Mouse (Mus musculus) CH12.LX (cell line): ENCODE results near the gene Ctnna3. TPM values are rescaled to one million over a fixed set of nuclear protein-coding genes. Genes with fewer than 3 reads are reported as not detected.

Experiments
- DNase-seq: peaks from one replicate; pipeline ENCODE4 v3.0.0-alpha.2; 2013; ENCODE audit errors: extremely low read depth
- H3K27ac ChIP-seq: 2 replicates; pipeline ENCODE4 v1.5.1; 2012; ENCODE audit warnings: low read depth, mild to moderate bottlenecking, control low read depth, moderate library complexity; ENCODE audit not compliant: insufficient read depth
- H3K27me3 ChIP-seq: replicated peaks from 2 replicates; pipeline ENCODE3; 2012; ENCODE audit warnings: inconsistent platforms
- H3K36me3 ChIP-seq, 2 experiments: replicated peaks in 1 of 2; 2 replicates each; pipeline versions ENCODE3 to v1.6.1; 2012; ENCODE audit warnings: inconsistent platforms in 1 of 2, low read length in 1 of 2, mild to moderate bottlenecking in 1 of 2, mixed read lengths in 1 of 2, moderate library complexity in 1 of 2; ENCODE audit not compliant: control insufficient read depth in 1 of 2, insufficient read depth in 1 of 2
- H3K4me1 ChIP-seq, 2 experiments: 2 replicates each; pipeline ENCODE4 v1.6.1; 2012; ENCODE audit warnings: inconsistent platforms in 1 of 2, moderate library complexity in 1 of 2; ENCODE audit not compliant: insufficient read depth in 2 of 2, control insufficient read depth in 1 of 2
- H3K4me2 ChIP-seq: 2 replicates; pipeline ENCODE4 v1.6.1; 2012; ENCODE audit warnings: low read depth, mild to moderate bottlenecking, control low read depth; ENCODE audit not compliant: poor library complexity, insufficient read depth, severe bottlenecking
- H3K4me3 ChIP-seq, 3 experiments: fragments of 150-350 bp in 1 of 3; sonication (generic) in 1 of 3; replicated peaks in 1 of 3; 2 replicates each; pipeline versions ENCODE3 to v1.5.1; 2011 to 2012; ENCODE audit warnings: low read depth in 2 of 3, low read length in 2 of 3, mild to moderate bottlenecking in 2 of 3, moderate library complexity in 2 of 3, control low read depth in 1 of 3, improper control_type of control experiment in 1 of 3, inconsistent platforms in 1 of 3, mixed read lengths in 1 of 3; ENCODE audit not compliant: poor library complexity in 1 of 3
- H3K79me2 ChIP-seq: replicated peaks from 2 replicates; pipeline ENCODE4 v1.6.1; 2012; ENCODE audit warnings: mild to moderate bottlenecking, moderate library complexity; ENCODE audit not compliant: control insufficient read depth, poor library complexity, insufficient read depth, severe bottlenecking; ENCODE audit errors: extremely low read depth
- H3K9ac ChIP-seq: 2 replicates; pipeline ENCODE4 v1.6.1; 2012; ENCODE audit warnings: low read depth, mild to moderate bottlenecking, control low read depth, moderate library complexity; ENCODE audit not compliant: insufficient read depth
- H3K9me3 ChIP-seq: replicated peaks from 2 replicates; pipeline ENCODE3; 2012; ENCODE audit warnings: low read length, inconsistent platforms, mixed read lengths
- CTCF ChIP-seq, 2 experiments: IDR thresholded peaks in 1 of 2; conservative IDR thresholded peaks in 1 of 2; 2 replicates each; pipeline ENCODE4 v1.5.1; 2011 to 2012; ENCODE audit warnings: low read depth in 2 of 2, low read length in 2 of 2, improper control_type of control experiment in 1 of 2, inconsistent platforms in 1 of 2, mild to moderate bottlenecking in 1 of 2, moderate library complexity in 1 of 2
- ELF1 ChIP-seq: IDR thresholded peaks from 2 replicates; pipeline ENCODE4 v1.6.1; 2014; ENCODE audit warnings: low read depth, mild to moderate bottlenecking, inconsistent platforms, low read length, improper control_type of control experiment
- EP300 ChIP-seq: IDR thresholded peaks from 2 replicates; pipeline ENCODE4 v1.6.1; 2011; ENCODE audit warnings: low read length, improper control_type of control experiment
- IRF4 ChIP-seq: IDR thresholded peaks from 2 replicates; pipeline ENCODE4 v1.6.1; 2014; ENCODE audit warnings: low read depth, mild to moderate bottlenecking, inconsistent platforms, low read length, improper control_type of control experiment
- JUN ChIP-seq: IDR thresholded peaks from 2 replicates; pipeline ENCODE4 v1.6.1; 2011; ENCODE audit warnings: low read depth, mild to moderate bottlenecking, low read length, improper control_type of control experiment, moderate library complexity; ENCODE audit not compliant: insufficient read depth
- JUND ChIP-seq: conservative IDR thresholded peaks from 2 replicates; pipeline ENCODE4 v1.6.1; 2011; ENCODE audit warnings: low read depth, low read length, improper control_type of control experiment
- KAT2A ChIP-seq: IDR thresholded peaks from 2 replicates; pipeline ENCODE4 v1.6.1; 2012; ENCODE audit warnings: low read length, improper control_type of control experiment, inconsistent platforms; ENCODE audit not compliant: insufficient replicate concordance
- MAFK ChIP-seq: IDR thresholded peaks from 2 replicates; pipeline ENCODE4 v1.6.1; 2011; ENCODE audit warnings: low read length, improper control_type of control experiment; ENCODE audit not compliant: insufficient replicate concordance
- MEF2A ChIP-seq: IDR thresholded peaks from 2 replicates; pipeline ENCODE4 v1.6.1; 2014; ENCODE audit warnings: low read depth, mild to moderate bottlenecking, inconsistent platforms, low read length, improper control_type of control experiment, borderline replicate concordance
- MXI1 ChIP-seq: IDR thresholded peaks from 2 replicates; pipeline ENCODE4 v1.6.1; 2011; ENCODE audit warnings: mild to moderate bottlenecking, low read depth, low read length, improper control_type of control experiment
- RCOR1 ChIP-seq: conservative IDR thresholded peaks from 2 replicates; pipeline ENCODE4 v1.6.1; 2012; ENCODE audit warnings: low read depth, mild to moderate bottlenecking, inconsistent platforms, low read length, improper control_type of control experiment
- SIN3A ChIP-seq: IDR thresholded peaks from 2 replicates; pipeline ENCODE4 v1.6.1; 2012; ENCODE audit warnings: low read length, improper control_type of control experiment, inconsistent platforms
- TBP ChIP-seq: conservative IDR thresholded peaks from 2 replicates; pipeline ENCODE4 v1.6.1; 2011; ENCODE audit warnings: low read depth, low read length, improper control_type of control experiment
- UBTF ChIP-seq: IDR thresholded peaks from 2 replicates; pipeline ENCODE4 v1.6.1; 2012; ENCODE audit warnings: low read depth, mild to moderate bottlenecking, inconsistent platforms, low read length, improper control_type of control experiment, moderate library complexity
- USF2 ChIP-seq: conservative IDR thresholded peaks from 2 replicates; pipeline ENCODE4 v1.6.1; 2011; ENCODE audit warnings: low read depth, low read length, improper control_type of control experiment
- ZKSCAN1 ChIP-seq: IDR thresholded peaks from 2 replicates; pipeline ENCODE4 v1.6.1; 2012; ENCODE audit warnings: low read depth, inconsistent platforms, low read length, improper control_type of control experiment, borderline replicate concordance
- ZNF384 ChIP-seq: IDR thresholded peaks from 2 replicates; pipeline ENCODE4 v1.6.1; 2012; ENCODE audit warnings: low read depth, low read length, improper control_type of control experiment, inconsistent platforms
- dilution Hi-C: fragments of 300-500 bp; cut with MboI; formaldehyde crosslinking; loops from 2 replicates; pipeline ENCODE4 v1.14.3; 2020; ENCODE audit warnings: low sequenced_read_pairs; ENCODE audit not compliant: extremely low pct_unique_long_range_greater_than_20kb, extremely low pct_ligation_motif_present
- in situ Hi-C: fragments of 300-500 bp; cut with MboI; formaldehyde crosslinking; loops from 3 replicates; pipeline ENCODE4 v1.14.3; 2019; ENCODE audit warnings: low sequenced_read_pairs, low pct_ligation_motif_present, low pct_unique_long_range_greater_than_20kb, mixed read lengths
- polyA plus RNA-seq: library from polyadenylated mRNA; unstranded; fragments of >175 nt; gene quantifications from 2 replicates; pipeline ENCODE4 v1.2.1, GENCODE M21; 2012; ENCODE audit warnings: low read depth; ENCODE audit not compliant: insufficient read length
- total RNA-seq, 2 experiments: library from RNA; depleted of rRNA; stranded (reverse); fragments of 300-350 nt in 1 of 2; fragments of >200 nt in 1 of 2; gene quantifications; 2 replicates each; pipeline ENCODE4 v1.2.3; 2012 to 2014

Gene Ctnna3
- total and polyA plus RNA-seq, 3 experiments: 0.09 TPM; not detected in 2

DNA sequence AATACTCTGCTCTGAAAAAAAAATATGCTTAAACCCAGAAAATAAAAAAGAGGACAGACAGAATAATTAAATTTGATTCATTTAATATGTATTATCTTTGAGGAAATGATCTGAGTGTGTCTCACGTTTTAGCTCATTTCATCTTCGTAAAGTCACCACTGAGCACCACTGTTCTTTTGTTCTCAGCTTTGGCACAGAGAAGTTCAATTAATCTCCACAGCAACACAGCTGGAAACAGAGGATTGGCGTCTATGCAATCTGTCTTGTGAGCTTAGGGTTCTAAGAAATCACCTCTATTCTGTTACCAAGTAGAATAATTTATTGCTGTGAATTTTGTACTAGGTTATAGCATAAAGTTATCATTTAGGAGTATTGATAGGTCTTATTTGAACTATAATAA is 217.4 kb downstream of the Ctnna3 start:
- H3K4me2 ChIP-seq: no peak overlapping the region
- in situ Hi-C loops (no loop called here), dilution Hi-C loops (no loop called here)
- no peaks in the 10 kb centered on the region for H3K79me2 ChIP-seq
- no peaks in the 10 kb centered on the region for H3K4me1 ChIP-seq
- TF ChIP-seq TBP: no peak
- no peak for TF ChIP-seq ZNF384
- TF ChIP-seq CTCF (conservative IDR thresholded peaks at IDR 0.05 in 1 of 2, IDR thresholded peaks at IDR 0.05 in 1 of 2; ENCODE audit: low read depth in 2 of 2, low read length in 2 of 2): no peak
- TF ChIP-seq MEF2A: no peak
- no peak for TF ChIP-seq ELF1
- TF ChIP-seq MAFK: no peak
- no peak for TF ChIP-seq UBTF
- no peak for TF ChIP-seq MXI1
- TF ChIP-seq IRF4: no peak
- TF ChIP-seq USF2: no peak
- TF ChIP-seq ZKSCAN1: no peak
- H3K9ac ChIP-seq: no peak overlapping the region
- no peaks in the 10 kb centered on the region for H3K36me3 ChIP-seq
- H3K27ac ChIP-seq: no peak overlapping the region
- H3K9me3 ChIP-seq: no peaks in the 10 kb centered on the region
- H3K4me3 ChIP-seq: no peak overlapping the region
- DNase-seq: no peak
- H3K27me3 ChIP-seq: no peaks in the 10 kb centered on the region

DNA sequence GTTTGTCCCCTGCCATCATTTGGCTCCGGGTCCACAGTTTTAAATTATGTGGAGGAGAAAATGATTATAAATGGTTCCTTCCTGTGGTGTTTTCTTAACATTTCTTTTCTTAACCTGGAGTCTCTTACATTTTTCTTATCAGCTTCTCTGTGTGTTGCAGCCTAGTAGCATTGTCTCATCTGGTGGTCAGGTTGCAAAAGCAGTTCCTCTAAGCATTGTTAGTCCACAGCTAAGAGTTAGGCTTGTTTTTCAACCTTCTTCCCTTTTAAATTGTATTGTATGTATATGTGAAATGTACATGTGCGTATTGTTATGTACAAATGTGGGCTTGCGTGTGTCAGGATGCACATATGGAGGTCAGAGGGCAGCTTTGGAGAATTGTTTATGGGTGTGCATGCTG is 220.4 kb downstream of the Ctnna3 start:
- Histone ChIP-seq H3K4me1 (no peaks in the 10 kb centered on the region), H3K36me3 (no peaks in the 10 kb centered on the region), H3K4me2 (no peak overlapping the region), H3K79me2 (no peaks in the 10 kb centered on the region), H3K9me3 (no peaks in the 10 kb centered on the region), H3K4me3 (no peak overlapping the region), H3K27ac (no peak overlapping the region), H3K27me3 (no peaks in the 10 kb centered on the region), H3K9ac (no peak overlapping the region)
- DNase-seq: no peak
- dilution Hi-C loops: no loop called here
- no peak for TF ChIP-seq JUND
- no peak for TF ChIP-seq SIN3A
- no peak for TF ChIP-seq ELF1
- no peak for TF ChIP-seq KAT2A
- no peak for TF ChIP-seq EP300
- in situ Hi-C loops: no loop called here

- in situ Hi-C loops (no loop called here), dilution Hi-C loops (no loop called here)
- Histone ChIP-seq H3K9ac (no peak overlapping the region), H3K4me1 (no peaks in the 10 kb centered on the region), H3K27ac (no peak overlapping the region), H3K27me3 (no peaks in the 10 kb centered on the region), H3K4me2 (no peak overlapping the region), H3K4me3 (no peak overlapping the region), H3K36me3 (no peaks in the 10 kb centered on the region), H3K79me2 (no peaks in the 10 kb centered on the region), H3K9me3 (no peaks in the 10 kb centered on the region)
- TF ChIP-seq ZNF384 (no peak), JUN (no peak), RCOR1 (no peak), MAFK (no peak)
- DNase-seq: no peak
These were observed 223.0 kb downstream of the Ctnna3 start for GRCm38 (mm10) chr10:63652887-63653286.
